Mouse (Mus musculus) right cerebral cortex, adult 2 months (tissue): Measurements from ENCODE around the gene Snrpa.

Experiments
- DNase-seq, 2 experiments: peaks; one replicate each; pipeline ENCODE4 v3.0.0; 2021 to 2022; ENCODE audit warnings: low spot score in 2 of 2

Snrpa gene

GRCm38 (mm10) chr7:27166614-27167474 lies 29.2 kb downstream of the Snrpa start, which contains the start of gene Egln2:
Gene Egln2, minus strand, starts transcription at chr7:27166802.
- DNase-seq = peak; percentile 93 to 94

DNA sequence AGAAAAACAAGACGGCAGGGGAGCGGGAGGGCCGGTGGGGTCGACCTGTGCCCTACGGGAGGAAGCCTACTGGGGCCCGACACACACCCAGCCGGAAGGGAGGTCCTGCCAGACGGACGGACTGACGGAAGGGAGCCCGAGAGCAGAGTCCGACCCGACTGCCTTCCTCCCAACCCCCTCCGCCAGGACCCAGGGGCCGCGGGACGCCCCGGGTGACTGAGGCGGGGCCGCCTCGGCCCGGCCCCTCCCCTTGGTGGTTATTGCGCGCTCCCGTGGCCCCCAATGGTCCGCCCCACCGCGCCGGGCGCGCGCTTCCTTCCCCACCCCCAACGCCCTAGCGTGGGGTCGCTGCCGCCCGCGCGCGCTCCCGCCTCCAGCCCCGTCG lies 29.9 kb downstream of the Snrpa start:
- DNase-seq = peak in 1 of 2 experiments; percentile 66

DNA sequence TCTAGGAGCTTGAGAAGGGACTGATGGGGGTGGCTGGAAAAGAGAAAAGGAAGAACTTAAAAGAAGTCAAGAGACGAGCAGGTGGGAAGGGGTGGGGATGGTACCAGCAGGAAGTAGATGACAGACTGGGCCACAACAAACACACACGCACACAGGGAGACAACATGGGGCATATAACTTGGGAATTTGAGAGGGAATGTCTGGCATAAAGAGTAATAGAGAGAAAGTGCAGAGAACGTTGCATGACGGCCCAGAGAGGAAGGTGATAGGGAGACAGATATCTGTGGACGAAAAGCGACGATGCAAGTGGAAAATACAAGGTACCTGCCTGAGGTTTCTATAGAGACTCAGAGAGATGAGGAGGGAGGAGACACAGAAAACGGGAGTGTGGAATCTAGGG lies 30.4 kb downstream of the Snrpa start:
- no peak for DNase-seq

DNA sequence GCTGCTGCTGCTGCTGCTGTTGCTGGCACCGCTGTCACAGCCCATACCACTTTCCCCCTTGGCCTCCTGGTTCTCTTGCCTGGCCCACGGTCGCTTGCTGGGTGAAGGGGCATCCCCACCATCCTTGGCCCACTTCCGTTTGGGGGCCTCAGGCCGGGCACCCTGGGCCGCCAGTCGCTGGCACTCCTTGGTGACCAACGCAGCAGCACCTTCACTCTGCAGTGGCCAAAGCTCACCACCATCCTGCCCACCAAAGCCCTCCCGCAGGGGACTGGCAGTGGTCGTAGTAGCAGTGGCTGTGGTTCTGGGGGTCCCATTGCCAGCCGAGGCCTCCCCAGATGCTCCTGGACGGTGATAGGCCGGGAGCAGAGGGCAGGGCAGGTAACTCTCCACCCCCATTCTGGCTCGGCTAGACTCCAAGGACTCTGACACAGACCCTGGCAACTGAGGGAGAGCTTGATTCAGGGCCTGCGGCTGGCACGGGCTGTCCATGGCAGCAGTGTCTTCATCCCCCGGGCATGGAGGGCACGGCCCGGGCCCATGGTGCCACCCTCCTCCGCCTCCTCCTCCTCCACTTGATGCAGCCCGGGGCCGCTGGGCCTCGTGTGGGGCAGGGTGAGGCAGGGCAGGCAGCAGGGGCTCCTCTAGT lies 30.9 kb downstream of the Snrpa start:
- no peak for DNase-seq

- DNase-seq = no peak
Measured at GRCm38 (mm10) chr7:27164112-27164947, 31.7 kb downstream of the Snrpa start.

DNA sequence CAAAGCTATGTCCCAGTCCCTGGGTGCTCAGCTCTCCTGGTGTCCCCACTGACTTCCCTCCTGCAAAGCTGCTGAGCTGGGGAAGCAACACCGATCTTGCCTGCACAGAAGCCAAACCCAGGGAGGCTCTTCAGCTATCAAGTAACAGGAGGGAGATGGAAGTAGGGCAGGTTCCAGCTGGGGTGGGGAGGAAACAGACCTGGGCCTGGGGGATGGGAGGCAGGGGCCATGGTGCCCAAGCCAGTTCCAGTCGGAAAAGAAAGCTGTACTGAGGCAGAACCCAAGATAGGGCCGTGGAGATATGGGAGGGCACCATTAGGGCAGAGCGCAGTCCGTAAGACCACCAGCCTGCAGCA lies 32.6 kb downstream of the Snrpa start:
- no peak for DNase-seq

DNA sequence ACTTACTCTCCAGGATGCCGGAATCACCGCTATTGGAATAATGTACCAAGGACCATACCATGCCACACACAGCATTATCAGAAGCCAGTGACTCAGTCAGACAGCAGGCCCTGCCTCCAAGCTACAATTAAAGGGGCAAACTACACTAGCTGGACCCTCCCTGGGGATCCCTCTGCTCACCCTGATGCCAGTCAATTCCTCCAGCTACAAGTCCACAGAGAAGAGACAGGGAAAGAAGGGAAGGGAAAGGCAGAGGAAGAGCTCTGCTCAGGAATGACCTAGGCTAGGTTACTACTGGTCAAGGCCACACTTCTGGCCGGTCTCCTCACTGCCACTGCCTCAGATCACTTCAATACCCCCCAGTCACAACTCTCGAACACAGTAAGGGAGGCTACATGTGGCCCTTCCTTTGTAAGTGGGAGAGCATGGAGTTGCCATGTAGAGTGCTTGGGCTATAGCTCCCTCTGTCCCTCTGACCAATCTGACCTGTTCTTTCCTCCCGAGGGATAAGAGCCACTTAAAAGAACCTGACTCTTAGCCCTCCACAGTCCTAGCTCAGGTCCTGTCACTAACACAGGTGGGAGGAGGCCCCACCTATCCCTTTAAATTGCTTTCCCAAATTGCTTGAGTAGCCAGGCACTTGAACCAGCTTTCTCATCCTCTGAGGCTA lies 33.2 kb downstream of the Snrpa start:
- no peak for DNase-seq

GRCm38 (mm10) chr7:27161744-27162143 lies 34.3 kb downstream of the Snrpa start:
- DNase-seq = no peak

GRCm38 (mm10) chr7:27160921-27161320 lies 35.1 kb downstream of the Snrpa start:
- no peak for DNase-seq

- DNase-seq = peak; percentile 85 to 91
Measured at GRCm38 (mm10) chr7:27159882-27160281, 36.2 kb downstream of the Snrpa start.

DNA sequence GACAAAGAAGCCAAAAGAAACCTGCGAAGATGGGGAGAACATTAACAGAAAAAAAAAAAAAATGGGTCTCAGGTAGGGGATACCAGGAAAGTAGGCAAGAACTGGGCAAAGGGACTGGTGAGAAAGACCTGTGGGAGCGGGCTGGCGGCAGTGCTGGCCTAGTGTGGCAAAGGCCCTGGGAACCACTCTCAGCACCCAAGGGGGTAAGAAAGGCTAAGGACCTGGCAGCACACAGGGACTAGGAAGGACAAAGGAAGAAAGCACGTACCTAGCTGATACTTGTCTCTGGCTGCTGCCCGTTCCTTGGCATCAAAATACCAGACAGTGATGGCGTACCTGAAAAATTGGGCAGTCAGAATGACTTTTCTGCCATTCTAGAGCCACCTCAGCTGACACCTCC lies 36.8 kb downstream of the Snrpa start:
- DNase-seq = no peak

GRCm38 (mm10) chr7:27158171-27158570 lies 37.9 kb downstream of the Snrpa start:
- DNase-seq = no peak

- peak in 1 of 2 experiments; percentile 69 for DNase-seq
Measured at GRCm38 (mm10) chr7:27156005-27156404, 40.1 kb downstream of the Snrpa start.

DNA sequence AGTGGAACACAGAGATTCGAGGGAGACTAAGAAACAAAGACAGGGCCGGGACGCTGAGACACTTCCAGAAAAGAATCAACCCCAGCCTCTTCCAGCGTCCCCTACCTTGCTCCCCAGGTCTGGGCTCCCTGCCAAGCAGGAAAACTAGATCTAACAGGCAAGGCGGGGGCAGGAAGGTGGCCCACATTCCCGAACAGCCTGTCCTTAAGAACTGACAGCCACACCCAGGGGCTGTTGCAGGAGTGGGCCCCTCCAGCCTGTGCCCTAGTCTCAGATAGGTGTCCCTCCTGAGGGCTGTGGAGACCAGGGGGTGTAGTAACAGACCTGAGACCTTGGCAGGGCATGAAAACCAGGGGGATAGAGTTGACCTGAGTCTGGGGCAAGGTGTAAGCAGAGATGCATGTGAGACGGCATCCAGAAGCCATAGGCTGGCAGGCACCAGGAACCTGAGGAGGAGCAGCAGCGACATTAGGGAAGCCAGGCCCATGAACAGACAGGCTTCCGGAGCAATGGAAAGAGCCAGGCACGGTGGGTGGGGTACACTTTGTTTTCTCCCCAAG lies 42.8 kb downstream of the Snrpa start, which contains the start of gene Cyp2t4:
Gene Cyp2t4 (plus strand): TSS at position 510 of the 560 bp plus-strand sequence.
- peak in 1 of 2 experiments; percentile 30 for DNase-seq
